Mouse (Mus musculus): ENCODE measurements around the gene Prex1. TPM values are rescaled to one million over a fixed set of nuclear protein-coding genes. Genes with fewer than 3 reads are reported as not detected.
A peak's percentile ranks its signal among the peaks of the same experiment; 100 is the strongest.

Gene Prex1
- polyA plus RNA-seq, 1 experiment from 2014 or later = 22.0 TPM

- H3K9ac ChIP-seq (ENCODE audit: low read depth, low read length) = no peak overlapping the region
- H3K27me3 ChIP-seq (ENCODE audit: control insufficient read depth, insufficient read depth, low read depth, low read length) = no peaks in the 10 kb centered on the region
- no peaks in the 10 kb centered on the region; the same call in 1 of the 2 replicates for H3K36me3 ChIP-seq (ENCODE audit: control insufficient read depth, insufficient read depth, low read length)
- H3K9me3 ChIP-seq (replicated peaks; ENCODE audit: control insufficient read depth, low read length, poor library complexity, severe bottlenecking) = no peaks in the 10 kb centered on the region
- no peak overlapping the region for H3K27ac ChIP-seq (ENCODE audit: low read length)
- 90% methylated on average over 3 of the region's 3 CpGs for WGBS
- peaks cover 2% of the 10 kb centered on the region; the same call in 1 of the 2 replicates for H3K4me1 ChIP-seq (ENCODE audit: control insufficient read depth, insufficient read depth, low read length)
- H3K4me2 ChIP-seq (ENCODE audit: low read length) = no peak overlapping the region
- ATAC-seq = no peak
- no peak overlapping the region for H3K4me3 ChIP-seq (ENCODE audit: low read depth, low read length)
These were observed 141.3 kb downstream of the Prex1 start for GRCm38 (mm10) chr2:166572297-166572696.

- Histone ChIP-seq H3K27me3 (ENCODE audit: control insufficient read depth, insufficient read depth, low read depth, low read length) (no peaks in the 10 kb centered on the region), H3K9me3 (replicated peaks; ENCODE audit: control insufficient read depth, low read length, poor library complexity, severe bottlenecking) (no peaks in the 10 kb centered on the region), H3K27ac (ENCODE audit: low read length) (no peak overlapping the region), H3K4me2 (ENCODE audit: low read length) (no peak overlapping the region), H3K4me1 (ENCODE audit: control insufficient read depth, insufficient read depth, low read length) (no peaks in the 10 kb centered on the region), H3K36me3 (ENCODE audit: control insufficient read depth, insufficient read depth, low read length) (no peaks in the 10 kb centered on the region; the same call in 1 of the 2 replicates), H3K4me3 (ENCODE audit: low read depth, low read length) (no peak overlapping the region), H3K9ac (ENCODE audit: low read depth, low read length) (no peak overlapping the region)
- 90% methylated on average over 9 of the region's 9 CpGs for WGBS
- no peak for ATAC-seq
These were observed 144.4 kb downstream of the Prex1 start for GRCm38 (mm10) chr2:166569182-166569581.

- Histone ChIP-seq H3K27ac (ENCODE audit: low read length) (no peak overlapping the region), H3K36me3 (ENCODE audit: control insufficient read depth, insufficient read depth, low read length) (no peaks in the 10 kb centered on the region), H3K4me1 (ENCODE audit: control insufficient read depth, insufficient read depth, low read length) (no peaks in the 10 kb centered on the region), H3K27me3 (ENCODE audit: control insufficient read depth, insufficient read depth, low read depth, low read length) (no peaks in the 10 kb centered on the region), H3K4me3 (ENCODE audit: low read depth, low read length) (no peak overlapping the region), H3K9ac (ENCODE audit: low read depth, low read length) (no peak overlapping the region), H3K9me3 (replicated peaks; ENCODE audit: control insufficient read depth, low read length, poor library complexity, severe bottlenecking) (no peaks in the 10 kb centered on the region), H3K4me2 (ENCODE audit: low read length) (no peak overlapping the region)
- 76% methylated on average over 5 of the region's 5 CpGs for WGBS
- no peak for ATAC-seq
These were observed 148.1 kb downstream of the Prex1 start for GRCm38 (mm10) chr2:166565503-166565902.

GRCm38 (mm10) chr2:166564455-166564854 is 149.2 kb downstream of the Prex1 start:
- Histone ChIP-seq H3K27me3 (ENCODE audit: control insufficient read depth, insufficient read depth, low read depth, low read length) (no peaks in the 10 kb centered on the region), H3K4me3 (ENCODE audit: low read depth, low read length) (no peak overlapping the region), H3K9me3 (replicated peaks; ENCODE audit: control insufficient read depth, low read length, poor library complexity, severe bottlenecking) (no peaks in the 10 kb centered on the region), H3K4me1 (ENCODE audit: control insufficient read depth, insufficient read depth, low read length) (peaks cover 3% of the 10 kb centered on the region), H3K9ac (ENCODE audit: low read depth, low read length) (no peak overlapping the region), H3K36me3 (ENCODE audit: control insufficient read depth, insufficient read depth, low read length) (no peaks in the 10 kb centered on the region), H3K27ac (ENCODE audit: low read length) (no peak overlapping the region), H3K4me2 (ENCODE audit: low read length) (no peak overlapping the region; the same call in 1 of the 2 replicates)
- peak; percentile 43; the same call in 1 of the 2 replicates for ATAC-seq
- WGBS = 7% methylated on average over 11 of the region's 11 CpGs

- no peak overlapping the region for H3K9ac ChIP-seq (ENCODE audit: low read depth, low read length)
- no peaks in the 10 kb centered on the region for H3K36me3 ChIP-seq (ENCODE audit: control insufficient read depth, insufficient read depth, low read length)
- no peak overlapping the region for H3K4me2 ChIP-seq (ENCODE audit: low read length)
- no peaks in the 10 kb centered on the region for H3K27me3 ChIP-seq (ENCODE audit: control insufficient read depth, insufficient read depth, low read depth, low read length)
- H3K4me3 ChIP-seq (ENCODE audit: low read depth, low read length) = no peak overlapping the region
- 14% methylated on average over 6 of the region's 6 CpGs for WGBS
- H3K27ac ChIP-seq (ENCODE audit: low read length) = no peak overlapping the region
- peaks cover 8% of the 10 kb centered on the region for H3K4me1 ChIP-seq (ENCODE audit: control insufficient read depth, insufficient read depth, low read length)
- H3K9me3 ChIP-seq (replicated peaks; ENCODE audit: control insufficient read depth, low read length, poor library complexity, severe bottlenecking) = no peaks in the 10 kb centered on the region
- peak; percentile 33; the same call in 1 of the 2 replicates for ATAC-seq
These were observed 149.7 kb downstream of the Prex1 start for GRCm38 (mm10) chr2:166563890-166564289.

- no peaks in the 10 kb centered on the region for H3K27me3 ChIP-seq (ENCODE audit: control insufficient read depth, insufficient read depth, low read depth, low read length)
- ATAC-seq = no peak
- H3K4me1 ChIP-seq (ENCODE audit: control insufficient read depth, insufficient read depth, low read length) = peaks cover 16% of the 10 kb centered on the region
- whole genome bisulfite sequencing = 90% methylated on average over 9 of the region's 9 CpGs
- no peak overlapping the region for H3K4me2 ChIP-seq (ENCODE audit: low read length)
- H3K27ac ChIP-seq (ENCODE audit: low read length) = no peak overlapping the region
- H3K36me3 ChIP-seq (ENCODE audit: control insufficient read depth, insufficient read depth, low read length) = no peaks in the 10 kb centered on the region
- no peak overlapping the region for H3K9ac ChIP-seq (ENCODE audit: low read depth, low read length)
- no peaks in the 10 kb centered on the region for H3K9me3 ChIP-seq (replicated peaks; ENCODE audit: control insufficient read depth, low read length, poor library complexity, severe bottlenecking)
- no peak overlapping the region for H3K4me3 ChIP-seq (ENCODE audit: low read depth, low read length)
These were observed 150.6 kb downstream of the Prex1 start for GRCm38 (mm10) chr2:166563076-166563475.

- peaks cover 21% of the 10 kb centered on the region for H3K4me1 ChIP-seq (ENCODE audit: control insufficient read depth, insufficient read depth, low read length)
- 68% methylated on average over 7 of the region's 7 CpGs for WGBS
- H3K36me3 ChIP-seq (ENCODE audit: control insufficient read depth, insufficient read depth, low read length) = no peaks in the 10 kb centered on the region
- no peak overlapping the region for H3K9ac ChIP-seq (ENCODE audit: low read depth, low read length)
- no peaks in the 10 kb centered on the region for H3K27me3 ChIP-seq (ENCODE audit: control insufficient read depth, insufficient read depth, low read depth, low read length)
- no peak overlapping the region for H3K27ac ChIP-seq (ENCODE audit: low read length)
- H3K9me3 ChIP-seq (replicated peaks; ENCODE audit: control insufficient read depth, low read length, poor library complexity, severe bottlenecking) = no peaks in the 10 kb centered on the region
- no peak for ATAC-seq
- no peak overlapping the region for H3K4me3 ChIP-seq (ENCODE audit: low read depth, low read length)
- H3K4me2 ChIP-seq (ENCODE audit: low read length) = no peak overlapping the region
These were observed 151.9 kb downstream of the Prex1 start for GRCm38 (mm10) chr2:166561781-166562180.

GRCm38 (mm10) chr2:166560826-166561225 is 152.8 kb downstream of the Prex1 start:
- Histone ChIP-seq H3K4me1 (ENCODE audit: control insufficient read depth, insufficient read depth, low read length) (peaks cover 21% of the 10 kb centered on the region), H3K27ac (ENCODE audit: low read length) (no peak overlapping the region), H3K9ac (ENCODE audit: low read depth, low read length) (no peak overlapping the region), H3K27me3 (ENCODE audit: control insufficient read depth, insufficient read depth, low read depth, low read length) (no peaks in the 10 kb centered on the region), H3K4me3 (ENCODE audit: low read depth, low read length) (no peak overlapping the region), H3K4me2 (ENCODE audit: low read length) (no peak overlapping the region), H3K9me3 (replicated peaks; ENCODE audit: control insufficient read depth, low read length, poor library complexity, severe bottlenecking) (no peaks in the 10 kb centered on the region), H3K36me3 (ENCODE audit: control insufficient read depth, insufficient read depth, low read length) (no peaks in the 10 kb centered on the region)
- no peak for ATAC-seq
- WGBS = 93% methylated on average over 7 of the region's 7 CpGs

GRCm38 (mm10) chr2:166559531-166559930 is 154.1 kb downstream of the Prex1 start:
- peaks cover 21% of the 10 kb centered on the region for H3K4me1 ChIP-seq (ENCODE audit: control insufficient read depth, insufficient read depth, low read length)
- H3K4me3 ChIP-seq (ENCODE audit: low read depth, low read length) = no peak overlapping the region
- H3K9ac ChIP-seq (ENCODE audit: low read depth, low read length) = peak overlapping the region; percentile 11; the same call in 1 of the 2 replicates

More at GRCm38 (mm10) chr2:166559531-166559930, 154.1 kb downstream of the Prex1 start:
- Histone ChIP-seq H3K27me3 (ENCODE audit: control insufficient read depth, insufficient read depth, low read depth, low read length) (no peaks in the 10 kb centered on the region), H3K27ac (ENCODE audit: low read length) (no peak overlapping the region), H3K36me3 (ENCODE audit: control insufficient read depth, insufficient read depth, low read length) (no peaks in the 10 kb centered on the region), H3K9me3 (replicated peaks; ENCODE audit: control insufficient read depth, low read length, poor library complexity, severe bottlenecking) (no peaks in the 10 kb centered on the region), H3K4me2 (ENCODE audit: low read length) (peak overlapping the region; percentile 22; the same call in 1 of the 2 replicates)
- 8% methylated on average over 10 of the region's 10 CpGs for WGBS
- ATAC-seq = no peak

All from midbrain, embryonic 16.5 days (tissue).